Mouse (Mus musculus): ENCODE measurements at regions not wholly inside any gene's neighbourhood (a gene's known extent, or its start where the extent isn't known, plus 50 kb on each side); places are given as distances from the start of the nearest gene placed in this dataset.

- Histone ChIP-seq H3K4me1 (ENCODE audit: control insufficient read depth, insufficient read depth, low read length) (no peaks in the 10 kb centered on the region), H3K27ac (replicated peaks; ENCODE audit: low read depth, low read length) (no peak overlapping the region), H3K9ac (ENCODE audit: low read depth, low read length) (no peak overlapping the region), H3K27me3 (replicated peaks; ENCODE audit: control insufficient read depth, insufficient read depth, low read length) (no peaks in the 10 kb centered on the region), H3K9me3 (ENCODE audit: control insufficient read depth, low read length) (no peaks in the 10 kb centered on the region), H3K4me2 (ENCODE audit: low read depth, low read length) (no peak overlapping the region), H3K4me3 (ENCODE audit: low read depth, low read length) (no peak overlapping the region), H3K36me3 (ENCODE audit: control insufficient read depth, insufficient read depth, low read length) (no peaks in the 10 kb centered on the region)
- no peak for ATAC-seq (ENCODE audit: low read depth)
- 85% methylated on average over 3 of the region's 3 CpGs for WGBS
- no peak for DNase-seq (ENCODE audit: low spot score)
Measured at GRCm38 (mm10) chr14:86290556-86290955, 850.5 kb downstream of the Diaph3 start.

- Histone ChIP-seq H3K4me3 (ENCODE audit: low read depth, low read length) (no peak overlapping the region), H3K27ac (replicated peaks; ENCODE audit: low read depth, low read length) (no peak overlapping the region), H3K27me3 (replicated peaks; ENCODE audit: control insufficient read depth, insufficient read depth, low read length) (no peaks in the 10 kb centered on the region), H3K4me2 (ENCODE audit: low read depth, low read length) (no peak overlapping the region; the same call in 1 of the 2 replicates), H3K9ac (ENCODE audit: low read depth, low read length) (no peak overlapping the region), H3K4me1 (ENCODE audit: control insufficient read depth, insufficient read depth, low read length) (no peaks in the 10 kb centered on the region), H3K36me3 (ENCODE audit: control insufficient read depth, insufficient read depth, low read length) (no peaks in the 10 kb centered on the region), H3K9me3 (ENCODE audit: control insufficient read depth, low read length) (no peaks in the 10 kb centered on the region)
- WGBS = 42% methylated on average over 8 of the region's 8 CpGs
- ATAC-seq (ENCODE audit: low read depth) (no peak), DNase-seq (ENCODE audit: low spot score) (peak; percentile 14)
Measured at GRCm38 (mm10) chr14:86261640-86262230, 879.3 kb downstream of the Diaph3 start.

GRCm38 (mm10) chr14:86254196-86254595, 886.8 kb downstream of the Diaph3 start:
- DNase-seq (ENCODE audit: low spot score) = peak; percentile 12
- WGBS = 60% methylated on average over 1 of the region's 1 CpGs

GRCm38 (mm10) chr14:86251617-86252016, 889.4 kb downstream of the Diaph3 start:
- Histone ChIP-seq H3K4me1 (ENCODE audit: control insufficient read depth, insufficient read depth, low read length) (no peaks in the 10 kb centered on the region), H3K9me3 (ENCODE audit: control insufficient read depth, low read length) (no peaks in the 10 kb centered on the region), H3K4me2 (ENCODE audit: low read depth, low read length) (no peak overlapping the region), H3K27ac (replicated peaks; ENCODE audit: low read depth, low read length) (no peak overlapping the region), H3K27me3 (replicated peaks; ENCODE audit: control insufficient read depth, insufficient read depth, low read length) (no peaks in the 10 kb centered on the region), H3K36me3 (ENCODE audit: control insufficient read depth, insufficient read depth, low read length) (no peaks in the 10 kb centered on the region), H3K9ac (ENCODE audit: low read depth, low read length) (no peak overlapping the region), H3K4me3 (ENCODE audit: low read depth, low read length) (no peak overlapping the region)
- ATAC-seq (ENCODE audit: low read depth) (no peak), DNase-seq (ENCODE audit: low spot score) (no peak)

More at GRCm38 (mm10) chr14:86254196-86254595, 886.8 kb downstream of the Diaph3 start:
- H3K9me3 ChIP-seq (ENCODE audit: control insufficient read depth, low read length) = no peaks in the 10 kb centered on the region
- H3K4me2 ChIP-seq (ENCODE audit: low read depth, low read length) = no peak overlapping the region
- no peak for ATAC-seq (ENCODE audit: low read depth)
- H3K4me1 ChIP-seq (ENCODE audit: control insufficient read depth, insufficient read depth, low read length) = no peaks in the 10 kb centered on the region
- H3K36me3 ChIP-seq (ENCODE audit: control insufficient read depth, insufficient read depth, low read length) = no peaks in the 10 kb centered on the region
- H3K27me3 ChIP-seq (replicated peaks; ENCODE audit: control insufficient read depth, insufficient read depth, low read length) = no peaks in the 10 kb centered on the region
- H3K27ac ChIP-seq (replicated peaks; ENCODE audit: low read depth, low read length) = no peak overlapping the region
- no peak overlapping the region for H3K4me3 ChIP-seq (ENCODE audit: low read depth, low read length)
- no peak overlapping the region for H3K9ac ChIP-seq (ENCODE audit: low read depth, low read length)

GRCm38 (mm10) chr14:86247686-86248085, 893.3 kb downstream of the Diaph3 start:
- Histone ChIP-seq H3K9ac (ENCODE audit: low read depth, low read length) (no peak overlapping the region), H3K27ac (replicated peaks; ENCODE audit: low read depth, low read length) (no peak overlapping the region), H3K4me2 (ENCODE audit: low read depth, low read length) (no peak overlapping the region), H3K4me1 (ENCODE audit: control insufficient read depth, insufficient read depth, low read length) (no peaks in the 10 kb centered on the region), H3K9me3 (ENCODE audit: control insufficient read depth, low read length) (no peaks in the 10 kb centered on the region), H3K36me3 (ENCODE audit: control insufficient read depth, insufficient read depth, low read length) (no peaks in the 10 kb centered on the region), H3K4me3 (ENCODE audit: low read depth, low read length) (no peak overlapping the region), H3K27me3 (replicated peaks; ENCODE audit: control insufficient read depth, insufficient read depth, low read length) (no peaks in the 10 kb centered on the region)
- DNase-seq (ENCODE audit: low spot score) (no peak), ATAC-seq (ENCODE audit: low read depth) (no peak)
- 87% methylated on average over 4 of the region's 4 CpGs for WGBS

- Histone ChIP-seq H3K27me3 (replicated peaks; ENCODE audit: control insufficient read depth, insufficient read depth, low read length) (no peaks in the 10 kb centered on the region), H3K36me3 (ENCODE audit: control insufficient read depth, insufficient read depth, low read length) (no peaks in the 10 kb centered on the region), H3K4me3 (ENCODE audit: low read depth, low read length) (no peak overlapping the region), H3K27ac (replicated peaks; ENCODE audit: low read depth, low read length) (no peak overlapping the region), H3K9ac (ENCODE audit: low read depth, low read length) (no peak overlapping the region), H3K4me1 (ENCODE audit: control insufficient read depth, insufficient read depth, low read length) (no peaks in the 10 kb centered on the region), H3K9me3 (ENCODE audit: control insufficient read depth, low read length) (no peaks in the 10 kb centered on the region), H3K4me2 (ENCODE audit: low read depth, low read length) (no peak overlapping the region)
- WGBS = 67% methylated on average over 8 of the region's 8 CpGs
- ATAC-seq (ENCODE audit: low read depth) = no peak
- no peak for DNase-seq (ENCODE audit: low spot score)
Measured at GRCm38 (mm10) chr14:86246770-86247169, 894.3 kb downstream of the Diaph3 start.

- H3K9ac ChIP-seq (ENCODE audit: low read depth, low read length) = no peak overlapping the region
- no peaks in the 10 kb centered on the region for H3K4me1 ChIP-seq (ENCODE audit: control insufficient read depth, insufficient read depth, low read length)
- H3K4me2 ChIP-seq (ENCODE audit: low read depth, low read length) = no peak overlapping the region
- H3K27me3 ChIP-seq (replicated peaks; ENCODE audit: control insufficient read depth, insufficient read depth, low read length) = no peaks in the 10 kb centered on the region
- no peaks in the 10 kb centered on the region for H3K36me3 ChIP-seq (ENCODE audit: control insufficient read depth, insufficient read depth, low read length)
- H3K27ac ChIP-seq (replicated peaks; ENCODE audit: low read depth, low read length) = no peak overlapping the region
- no peaks in the 10 kb centered on the region for H3K9me3 ChIP-seq (ENCODE audit: control insufficient read depth, low read length)
- 95% methylated on average over 1 of the region's 1 CpGs for WGBS
- DNase-seq (ENCODE audit: low spot score) (no peak), ATAC-seq (ENCODE audit: low read depth) (no peak)
- H3K4me3 ChIP-seq (ENCODE audit: low read depth, low read length) = no peak overlapping the region
Measured at GRCm38 (mm10) chr14:86243662-86244061, 897.4 kb downstream of the Diaph3 start.

GRCm38 (mm10) chr14:86242836-86243235, 898.2 kb downstream of the Diaph3 start:
- Histone ChIP-seq H3K27ac (replicated peaks; ENCODE audit: low read depth, low read length) (no peak overlapping the region), H3K4me2 (ENCODE audit: low read depth, low read length) (no peak overlapping the region), H3K9me3 (ENCODE audit: control insufficient read depth, low read length) (no peaks in the 10 kb centered on the region), H3K27me3 (replicated peaks; ENCODE audit: control insufficient read depth, insufficient read depth, low read length) (no peaks in the 10 kb centered on the region), H3K9ac (ENCODE audit: low read depth, low read length) (no peak overlapping the region), H3K4me1 (ENCODE audit: control insufficient read depth, insufficient read depth, low read length) (no peaks in the 10 kb centered on the region), H3K4me3 (ENCODE audit: low read depth, low read length) (no peak overlapping the region), H3K36me3 (ENCODE audit: control insufficient read depth, insufficient read depth, low read length) (no peaks in the 10 kb centered on the region)
- WGBS = 57% methylated on average over 1 of the region's 1 CpGs
- ATAC-seq (ENCODE audit: low read depth) = no peak
- no peak for DNase-seq (ENCODE audit: low spot score)

- ATAC-seq (ENCODE audit: low read depth) = no peak
- WGBS = 32% methylated on average over 2 of the region's 2 CpGs
- H3K4me2 ChIP-seq (ENCODE audit: low read depth, low read length) = no peak overlapping the region
Measured at GRCm38 (mm10) chr14:86239090-86239489, 901.9 kb downstream of the Diaph3 start.

More at GRCm38 (mm10) chr14:86239090-86239489, 901.9 kb downstream of the Diaph3 start:
- DNase-seq (ENCODE audit: low spot score) = no peak
- no peaks in the 10 kb centered on the region for H3K9me3 ChIP-seq (ENCODE audit: control insufficient read depth, low read length)
- H3K4me1 ChIP-seq (ENCODE audit: control insufficient read depth, insufficient read depth, low read length) = no peaks in the 10 kb centered on the region
- H3K9ac ChIP-seq (ENCODE audit: low read depth, low read length) = no peak overlapping the region
- no peak overlapping the region for H3K4me3 ChIP-seq (ENCODE audit: low read depth, low read length)
- no peak overlapping the region for H3K27ac ChIP-seq (replicated peaks; ENCODE audit: low read depth, low read length)
- no peaks in the 10 kb centered on the region for H3K27me3 ChIP-seq (replicated peaks; ENCODE audit: control insufficient read depth, insufficient read depth, low read length)
- no peaks in the 10 kb centered on the region for H3K36me3 ChIP-seq (ENCODE audit: control insufficient read depth, insufficient read depth, low read length)
